Mouse (Mus musculus) frontal cortex, postnatal 36 days (tissue): ENCODE results near the gene Gm37240.

ENCODE experiments used
- DNase-seq, 2 experiments: peaks; one replicate each; pipeline ENCODE4 v3.0.0; 2022; ENCODE audit warnings: low spot score in 2 of 2

The Gm37240 gene

GRCm38 (mm10) chr3:85635126-85635419 lies 252.2 kb downstream of the Gm37240 start:
- DNase-seq, result no peak

GRCm38 (mm10) chr3:85634389-85635125 lies 252.8 kb downstream of the Gm37240 start:
- DNase-seq, result no peak

GRCm38 (mm10) chr3:85633733-85634132 lies 253.6 kb downstream of the Gm37240 start:
- no peak for DNase-seq

DNA sequence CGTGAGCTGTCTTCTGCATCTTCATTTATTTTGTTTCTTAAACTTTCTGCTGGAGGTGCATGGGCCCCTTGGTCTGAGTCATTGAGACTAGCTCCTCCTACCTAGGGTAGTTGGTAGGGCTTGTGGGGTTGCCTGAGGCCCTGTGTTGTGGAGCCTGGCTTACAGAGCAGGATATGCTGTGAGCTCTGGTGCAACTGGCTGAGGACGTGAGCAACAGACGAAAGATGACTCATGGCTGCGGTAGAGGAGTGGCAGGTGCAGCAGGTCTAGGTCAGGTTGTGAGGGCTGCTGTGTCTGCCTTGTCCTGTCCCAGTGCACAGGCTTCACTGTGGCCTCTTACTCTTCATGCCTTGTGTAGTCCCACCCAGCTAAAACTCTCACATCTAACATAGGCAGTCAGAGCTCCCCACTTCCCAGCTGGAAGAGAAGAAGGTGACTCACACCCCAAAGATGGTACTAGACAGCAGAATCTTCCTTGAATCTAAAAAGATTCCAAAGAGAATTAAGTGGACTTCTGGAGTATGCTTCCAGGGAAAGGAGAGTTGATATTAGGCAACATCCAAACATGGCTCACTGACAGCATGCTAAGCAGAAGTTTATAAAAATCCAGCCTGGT lies 257.3 kb downstream of the Gm37240 start:
- peak in 1 of 2 experiments; percentile 22 for DNase-seq

GRCm38 (mm10) chr3:85619751-85620150 lies 267.6 kb downstream of the Gm37240 start:
- no peak for DNase-seq

DNA sequence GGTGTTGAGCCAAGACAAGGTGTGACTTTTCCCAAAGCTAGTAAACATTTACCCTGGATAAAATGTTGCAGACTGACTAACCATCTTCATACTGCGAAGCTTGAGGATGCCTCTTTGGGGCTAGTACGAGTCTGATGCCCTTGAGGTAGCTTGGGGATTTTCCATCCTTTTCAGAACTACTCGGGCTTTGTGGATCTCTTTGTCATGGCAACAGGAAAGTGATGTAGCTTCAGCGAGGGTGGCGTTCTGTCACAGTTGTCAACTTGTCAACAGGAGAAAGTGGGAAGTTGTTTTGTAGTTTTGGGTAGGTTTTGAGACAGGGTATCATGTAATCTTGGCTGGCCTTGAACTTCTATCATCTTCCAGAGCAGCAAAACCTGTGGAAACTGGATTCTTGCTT lies 268.0 kb downstream of the Gm37240 start:
- DNase-seq, result peak in 1 of 2 experiments; percentile 24

GRCm38 (mm10) chr3:85618885-85619284 lies 268.4 kb downstream of the Gm37240 start:
- peak in 1 of 2 experiments; percentile 28 for DNase-seq

DNA sequence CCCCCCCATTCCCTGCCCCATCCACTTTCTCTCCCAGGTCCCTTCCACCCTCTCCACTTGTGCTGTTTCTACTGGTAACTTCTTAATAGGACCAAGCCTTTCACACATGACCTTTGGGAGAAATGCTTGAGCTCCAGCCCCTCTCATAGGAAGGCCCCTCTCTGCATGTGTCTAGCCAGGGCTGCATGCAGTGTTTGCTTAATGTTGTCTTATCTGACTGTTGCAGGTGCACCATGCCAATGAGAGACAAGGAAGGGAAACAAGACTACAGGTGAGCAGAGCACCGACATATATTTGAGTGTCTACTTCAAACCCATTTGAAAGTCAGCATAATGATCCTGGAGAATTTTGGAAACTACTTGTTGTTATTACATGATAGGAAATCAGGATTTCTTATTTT lies 270.9 kb downstream of the Gm37240 start:
- no peak for DNase-seq

- DNase-seq, result no peak
Measured at GRCm38 (mm10) chr3:85607753-85608152, 279.6 kb downstream of the Gm37240 start.

GRCm38 (mm10) chr3:85606912-85607311 lies 280.4 kb downstream of the Gm37240 start:
- DNase-seq, result no peak

DNA sequence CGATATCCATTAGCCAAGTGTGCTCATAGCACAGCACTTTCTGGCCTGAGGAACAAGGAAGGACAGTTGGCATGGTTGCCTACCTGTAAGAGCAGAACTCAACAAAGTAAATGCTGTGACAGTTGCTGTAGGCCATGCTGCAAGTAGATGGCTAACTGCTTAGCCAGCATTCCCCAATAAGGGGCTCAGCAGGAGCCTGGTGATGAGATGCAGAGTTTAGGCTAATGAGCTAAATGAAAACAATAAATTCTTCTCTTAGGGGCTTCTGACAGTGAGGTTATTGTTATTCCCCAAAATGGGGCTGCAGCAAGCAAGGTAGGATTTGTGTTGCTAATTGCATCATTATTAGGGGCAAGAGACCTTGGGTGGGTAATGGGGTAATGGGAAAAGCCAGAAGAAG lies 283.5 kb downstream of the Gm37240 start:
- no peak for DNase-seq

GRCm38 (mm10) chr3:85601841-85602305 lies 285.4 kb downstream of the Gm37240 start:
- DNase-seq, result no peak

- no peak for DNase-seq
Measured at GRCm38 (mm10) chr3:85599526-85599925, 287.8 kb downstream of the Gm37240 start.

GRCm38 (mm10) chr3:85594452-85594851 lies 292.9 kb downstream of the Gm37240 start:
- DNase-seq, result no peak

DNA sequence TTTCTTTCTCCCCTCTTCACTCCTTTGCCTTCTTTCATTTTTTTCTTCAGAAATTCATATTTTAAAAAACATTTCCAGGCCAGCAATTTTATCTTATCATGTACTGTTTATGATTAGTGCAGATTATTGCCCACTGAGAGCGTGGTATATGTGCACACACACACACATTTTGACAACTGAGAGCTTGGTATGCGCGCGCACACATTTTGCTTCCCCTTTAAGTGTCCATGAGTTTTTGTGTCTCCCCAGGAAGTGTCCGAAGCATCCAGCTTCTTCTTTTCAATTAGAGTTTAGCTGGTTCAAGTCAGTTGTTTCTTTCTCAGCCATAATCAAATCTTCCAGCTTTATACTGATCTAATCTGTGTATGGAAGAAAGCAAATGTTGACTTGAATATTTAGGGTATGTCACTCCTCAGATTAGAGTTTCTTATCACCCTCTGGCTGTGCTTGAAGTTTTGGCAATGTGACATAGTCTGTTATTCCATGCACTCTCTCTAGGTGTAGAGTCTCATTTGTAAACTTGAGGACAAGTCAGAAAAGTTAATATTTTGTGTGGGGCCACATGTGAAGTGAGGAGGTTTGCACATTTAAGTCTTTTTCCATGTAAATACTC lies 294.6 kb downstream of the Gm37240 start:
- no peak for DNase-seq

GRCm38 (mm10) chr3:85592067-85592466 lies 295.3 kb downstream of the Gm37240 start:
- DNase-seq, result no peak

DNA sequence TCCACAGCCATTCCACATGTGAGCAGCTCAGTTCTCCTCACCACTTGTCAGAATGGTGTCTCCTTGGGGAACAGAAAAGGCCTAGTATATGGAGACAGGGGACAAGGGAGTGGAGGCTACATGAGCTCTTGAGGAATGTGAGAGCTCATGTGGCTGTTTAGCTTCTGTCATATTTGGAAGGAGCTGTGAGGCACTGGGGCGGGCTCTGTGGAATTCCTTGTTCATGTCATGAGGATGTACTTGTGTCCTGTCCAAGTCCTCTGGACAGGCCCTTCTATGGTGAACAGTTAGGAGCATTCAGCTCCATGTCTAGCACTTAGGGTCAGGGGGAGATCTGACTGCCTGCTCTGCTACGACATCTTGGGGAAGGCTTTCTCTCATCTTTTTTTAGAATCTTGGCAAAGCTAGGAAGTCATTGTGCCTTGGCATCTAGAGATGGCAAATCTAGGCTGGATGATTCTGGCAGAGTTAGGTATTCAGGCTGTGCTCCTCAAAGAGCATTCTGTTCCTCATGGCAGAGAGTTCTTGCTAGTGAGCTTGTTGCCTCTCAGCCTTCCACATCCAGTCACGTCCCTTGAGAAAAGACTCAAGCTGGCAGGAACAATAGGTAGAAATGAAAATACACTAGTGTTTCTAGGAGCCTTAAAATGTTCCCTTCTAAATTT lies 297.1 kb downstream of the Gm37240 start:
- DNase-seq, result no peak

- DNase-seq, result no peak
Measured at GRCm38 (mm10) chr3:85588701-85589100, 298.6 kb downstream of the Gm37240 start.

DNA sequence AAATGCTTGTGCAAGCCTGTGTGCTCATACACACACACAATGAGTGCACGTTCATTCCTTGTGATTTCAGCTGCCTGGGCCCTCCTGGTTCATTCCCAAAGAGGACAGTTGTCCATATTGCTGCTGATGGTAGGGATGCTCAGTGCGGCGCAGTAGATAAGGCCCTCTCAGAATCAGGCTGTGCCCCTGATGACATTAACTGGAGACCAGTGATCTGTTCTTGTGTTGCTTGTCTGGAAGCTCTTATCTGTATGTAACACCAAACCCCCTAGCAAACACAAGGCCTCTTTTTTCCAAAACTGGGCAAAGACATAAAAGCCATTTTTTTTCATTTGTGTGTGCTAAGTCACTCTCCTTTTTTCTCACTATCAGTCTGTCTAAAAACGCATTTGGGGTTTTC lies 302.4 kb downstream of the Gm37240 start:
- no peak for DNase-seq

DNA sequence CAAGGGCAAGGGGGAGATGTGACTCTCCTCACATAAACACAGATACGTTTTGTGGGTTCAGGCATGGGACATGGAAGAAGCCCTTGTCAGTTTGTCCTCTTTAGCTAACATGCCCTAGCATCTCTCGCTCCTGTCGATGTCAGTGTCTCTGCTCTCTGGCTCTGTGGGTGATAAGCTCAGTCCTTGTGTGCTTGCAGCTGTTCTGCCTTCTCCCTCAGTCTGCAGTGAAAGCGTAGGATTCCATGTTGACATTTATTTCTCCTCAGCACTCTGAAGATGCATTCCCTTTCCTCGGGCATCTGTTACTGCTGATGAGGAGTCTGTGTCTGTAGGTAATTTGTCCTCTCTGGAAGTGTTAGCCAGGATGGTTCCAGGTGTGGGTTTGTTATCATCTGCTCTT lies 304.1 kb downstream of the Gm37240 start:
- no peak for DNase-seq

- no peak for DNase-seq
Measured at GRCm38 (mm10) chr3:85582726-85583125, 304.6 kb downstream of the Gm37240 start.
